Mouse (Mus musculus): ENCODE results near the gene Cmtm5. TPM values are rescaled to one million over a fixed set of nuclear protein-coding genes. Genes with fewer than 3 reads are reported as not detected.
"Not testable (repeated sequence)": the region's sequence is repeated elsewhere in the genome, so short reads cannot be mapped to it uniquely, and the experiment has no call there.

Gene Cmtm5
- polyA plus RNA-seq, 1 experiment from 2014 or later, result 5.5 TPM

- Histone ChIP-seq H3K27ac (replicated peaks) (no peak overlapping the region), H3K27me3 (no peaks in the 10 kb centered on the region), H3K4me2 (replicated peaks) (no peak overlapping the region), H3K36me3 (no peaks in the 10 kb centered on the region), H3K4me3 (no peak overlapping the region), H3K9me3 (no peaks in the 10 kb centered on the region), H3K9ac (replicated peaks) (no peak overlapping the region), H3K4me1 (no peaks in the 10 kb centered on the region)
- WGBS, result 82% methylated on average over 6 of the region's 6 CpGs
- ATAC-seq (replicated peaks), result no peak
Observed at GRCm38 (mm10) chr14:54965631-54966030, 29.6 kb downstream of the Cmtm5 start.

- H3K9ac ChIP-seq (replicated peaks), result no peak within 1 kb of the TSS
- H3K9me3 ChIP-seq, result no peaks in the 10 kb centered on the region
- no peaks in the 10 kb centered on the region for H3K4me1 ChIP-seq
- H3K27ac ChIP-seq (replicated peaks), result no peak within 1 kb of the TSS
- no peak within 1 kb of the TSS for H3K4me2 ChIP-seq (replicated peaks)
- no peaks in the 10 kb centered on the region for H3K27me3 ChIP-seq
- WGBS, result 78% methylated on average over 7 of the region's 7 CpGs
- H3K36me3 ChIP-seq, result no peaks in the 10 kb centered on the region
- no peak for ATAC-seq (replicated peaks)
- H3K4me3 ChIP-seq, result no peak within 1 kb of the TSS
Observed at GRCm38 (mm10) chr14:54966320-54966977, 30.4 kb downstream of the Cmtm5 start, which contains the start of gene Myh6. Gene Myh6, minus strand, starts transcription at chr14:54966927.

GRCm38 (mm10) chr14:54967874-54968273 lies 31.8 kb downstream of the Cmtm5 start:
- H3K9me3 ChIP-seq, result no peaks in the 10 kb centered on the region
- H3K4me2 ChIP-seq (replicated peaks), result no peak overlapping the region
- ATAC-seq (replicated peaks), result no peak
- no peaks in the 10 kb centered on the region for H3K4me1 ChIP-seq
- H3K27ac ChIP-seq (replicated peaks), result no peak overlapping the region
- H3K27me3 ChIP-seq, result no peaks in the 10 kb centered on the region
- H3K4me3 ChIP-seq, result no peak overlapping the region
- no peaks in the 10 kb centered on the region for H3K36me3 ChIP-seq
- 92% methylated on average over 3 of the region's 3 CpGs for WGBS
- H3K9ac ChIP-seq (replicated peaks), result no peak overlapping the region

DNA sequence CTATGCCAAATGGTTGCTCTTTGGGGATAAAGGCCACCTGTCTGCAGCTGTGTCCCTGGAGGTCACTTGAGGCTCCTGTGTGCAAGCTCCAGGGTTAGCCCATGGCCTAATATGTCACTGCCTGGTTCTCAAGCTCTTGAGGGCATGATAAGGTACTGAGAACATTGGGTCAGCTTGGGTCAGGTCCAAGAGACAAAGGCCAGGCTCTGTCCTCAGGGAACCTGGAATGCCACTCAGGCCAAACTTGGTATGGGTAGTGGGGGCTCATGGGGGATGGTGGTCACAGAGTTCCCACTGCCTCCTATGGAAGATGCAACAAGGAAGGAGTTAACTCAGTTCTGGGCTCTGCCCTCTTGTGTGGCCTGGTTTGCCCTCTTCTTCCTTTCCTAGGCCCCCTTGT lies 32.3 kb downstream of the Cmtm5 start:
- H3K36me3 ChIP-seq, result no peaks in the 10 kb centered on the region
- H3K4me2 ChIP-seq (replicated peaks), result no peak overlapping the region
- ATAC-seq (replicated peaks), result no peak
- no peaks in the 10 kb centered on the region for H3K9me3 ChIP-seq
- no peak overlapping the region for H3K9ac ChIP-seq (replicated peaks)
- no peaks in the 10 kb centered on the region for H3K27me3 ChIP-seq
- H3K27ac ChIP-seq (replicated peaks), result no peak overlapping the region
- H3K4me3 ChIP-seq, result no peak overlapping the region
- no peaks in the 10 kb centered on the region for H3K4me1 ChIP-seq

DNA sequence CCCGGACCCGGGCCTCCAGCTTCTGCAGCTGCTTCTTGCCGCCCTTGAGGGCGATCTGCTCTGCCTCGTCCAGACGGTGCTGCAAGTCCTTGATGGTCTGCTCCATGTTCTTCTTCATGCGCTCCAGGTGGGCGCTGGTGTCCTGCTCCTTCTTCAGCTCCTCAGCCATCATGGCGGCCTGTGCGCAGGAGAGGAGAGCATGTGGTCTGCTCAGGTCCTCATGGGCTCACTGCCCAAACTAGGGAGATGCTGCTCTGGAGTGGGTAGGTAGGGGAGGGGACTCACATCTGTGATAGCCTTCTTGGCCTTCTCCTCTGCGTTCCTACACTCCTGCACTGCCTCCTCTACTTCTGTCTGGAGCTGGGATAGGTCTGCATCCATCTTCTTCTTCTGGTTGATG lies 36.7 kb downstream of the Cmtm5 start:
- H3K4me2 ChIP-seq (replicated peaks); ATAC-seq (replicated peaks); H3K9ac ChIP-seq (replicated peaks); H3K27me3 ChIP-seq; H3K9me3 ChIP-seq; H3K4me3 ChIP-seq; H3K4me1 ChIP-seq; H3K36me3 ChIP-seq: not testable (repeated sequence)
- 96% methylated on average over 11 of the region's 11 CpGs for WGBS
- H3K27ac ChIP-seq (replicated peaks), result 0 out of 2 replicates have a peak overlapping the region, but pooled peaks have one; percentile 79

DNA sequence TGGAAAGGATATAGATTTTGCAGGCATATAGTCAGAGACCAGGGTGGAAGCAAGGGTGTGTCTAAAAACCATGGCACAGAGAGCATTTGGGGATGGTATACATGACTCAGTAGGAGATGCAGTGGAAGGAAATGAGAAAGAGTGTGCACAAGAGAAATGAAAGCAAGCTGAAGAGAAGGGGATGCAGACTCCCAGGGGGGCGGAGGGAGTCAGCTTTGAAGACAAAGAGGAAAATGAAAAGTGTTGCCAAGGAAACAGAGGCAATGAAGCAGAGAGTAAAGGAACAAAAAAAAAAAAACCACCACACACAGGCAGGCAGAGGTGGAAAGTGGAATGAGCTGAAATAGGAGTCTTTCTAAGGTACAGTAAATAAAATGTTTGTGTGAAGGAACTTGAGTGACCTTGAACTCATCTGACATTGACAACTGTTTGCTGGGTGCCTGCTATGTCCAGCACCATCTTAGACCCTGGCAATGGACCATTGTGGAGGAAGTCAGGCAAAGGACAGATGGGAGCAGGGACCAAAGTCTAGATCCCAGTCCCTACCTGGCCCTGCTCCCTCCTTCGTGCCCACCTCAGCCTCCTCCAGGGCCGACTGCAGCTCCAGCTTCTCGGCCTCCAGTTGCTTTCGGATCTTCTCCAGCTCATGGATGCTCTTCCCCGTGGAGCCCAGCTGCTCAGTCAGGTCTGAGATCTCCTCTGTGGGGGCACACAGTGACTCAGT lies 38.2 kb downstream of the Cmtm5 start:
- no peak overlapping the region for H3K4me2 ChIP-seq (replicated peaks)
- no peaks in the 10 kb centered on the region for H3K9me3 ChIP-seq
- WGBS, result 67% methylated on average over 6 of the region's 6 CpGs
- peaks cover 10% of the 10 kb centered on the region for H3K4me1 ChIP-seq
- no peaks in the 10 kb centered on the region for H3K27me3 ChIP-seq
- 0 out of 2 replicates have a peak overlapping the region, but pooled peaks have one; percentile 1 for H3K9ac ChIP-seq (replicated peaks)
- H3K4me3 ChIP-seq, result no peak overlapping the region
- H3K27ac ChIP-seq (replicated peaks), result peak overlapping the region; percentile 79
- ATAC-seq (replicated peaks), result peak; percentile 42; the same call in 1 of the 2 replicates
- H3K36me3 ChIP-seq, result no peaks in the 10 kb centered on the region

DNA sequence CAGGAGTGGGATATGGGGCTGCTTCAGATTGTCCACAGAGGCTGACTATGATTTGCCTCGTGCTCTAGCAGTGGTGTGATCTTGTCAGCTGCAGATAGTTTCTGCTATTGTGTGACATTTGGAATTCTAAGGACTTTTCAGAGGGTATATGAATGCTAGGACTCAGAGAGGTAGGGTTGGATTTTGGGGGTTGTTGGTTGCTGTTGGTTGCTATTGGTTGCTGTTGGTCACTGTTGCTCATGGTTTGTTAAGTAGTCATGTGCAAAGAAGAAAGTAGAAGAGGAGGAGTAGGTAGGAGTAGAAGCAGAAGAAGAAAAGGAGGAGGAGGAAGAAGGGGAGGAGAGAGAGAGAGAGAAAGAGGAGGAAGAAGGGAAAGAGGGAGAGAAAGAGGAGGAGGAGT lies 40.6 kb downstream of the Cmtm5 start, which contains the start of gene Gm17428:
Gene Gm17428, plus strand, starts transcription at position 301 of the 400 bp plus-strand sequence.
- Histone ChIP-seq H3K4me2 (replicated peaks) (no peak within 1 kb of the TSS), H3K36me3 (no peaks in the 10 kb centered on the region), H3K9ac (replicated peaks) (no peak within 1 kb of the TSS), H3K4me3 (no peak within 1 kb of the TSS), H3K9me3 (no peaks in the 10 kb centered on the region), H3K4me1 (peaks cover 10% of the 10 kb centered on the region), H3K27me3 (no peaks in the 10 kb centered on the region), H3K27ac (replicated peaks) (no peak within 1 kb of the TSS)
- no peak for ATAC-seq (replicated peaks)
- WGBS, result 75% methylated on average over 1 of the region's 1 CpGs

GRCm38 (mm10) chr14:54978664-54979063 lies 42.6 kb downstream of the Cmtm5 start:
- ATAC-seq (replicated peaks), result no peak
- WGBS, result 93% methylated on average over 8 of the region's 8 CpGs
- Histone ChIP-seq H3K4me1 (peaks cover 10% of the 10 kb centered on the region), H3K27ac (replicated peaks) (no peak overlapping the region), H3K9me3 (no peaks in the 10 kb centered on the region), H3K4me3 (no peak overlapping the region), H3K27me3 (no peaks in the 10 kb centered on the region), H3K4me2 (replicated peaks) (no peak overlapping the region), H3K9ac (replicated peaks) (no peak overlapping the region), H3K36me3 (no peaks in the 10 kb centered on the region)

DNA sequence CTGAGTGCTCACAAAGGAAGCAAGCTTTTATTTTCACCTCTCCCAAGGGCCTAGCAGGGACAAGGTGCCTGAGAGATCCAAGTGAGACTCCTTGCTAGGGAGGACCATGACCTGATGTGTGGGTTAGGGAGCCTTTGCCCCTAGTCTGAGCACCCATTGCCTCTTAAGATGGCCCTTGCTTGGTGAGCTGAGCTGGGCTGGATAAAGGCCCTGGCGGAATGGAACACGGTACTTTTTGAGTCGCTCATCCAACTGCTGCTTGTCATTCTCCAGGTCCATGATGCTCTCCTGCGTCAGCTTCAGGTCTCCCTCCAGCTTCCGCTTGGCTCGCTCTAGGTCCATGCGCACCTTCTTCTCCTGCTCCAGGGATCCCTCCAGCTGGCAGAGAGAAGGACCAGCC lies 45.9 kb downstream of the Cmtm5 start:
- H3K4me3 ChIP-seq, result no peak overlapping the region
- 97% methylated on average over 7 of the region's 7 CpGs for WGBS
- no peaks in the 10 kb centered on the region for H3K4me1 ChIP-seq
- H3K4me2 ChIP-seq (replicated peaks), result no peak overlapping the region
- no peak for ATAC-seq (replicated peaks)
- no peaks in the 10 kb centered on the region for H3K9me3 ChIP-seq
- no peaks in the 10 kb centered on the region for H3K27me3 ChIP-seq
- H3K27ac ChIP-seq (replicated peaks), result no peak overlapping the region
- H3K36me3 ChIP-seq, result no peaks in the 10 kb centered on the region
- no peak overlapping the region for H3K9ac ChIP-seq (replicated peaks)

GRCm38 (mm10) chr14:54988350-54988874 lies 52.4 kb downstream of the Cmtm5 start:
- not testable (repeated sequence) for H3K9ac ChIP-seq (replicated peaks); H3K9me3 ChIP-seq; H3K27ac ChIP-seq (replicated peaks); H3K4me3 ChIP-seq; H3K4me2 ChIP-seq (replicated peaks); H3K36me3 ChIP-seq; H3K4me1 ChIP-seq; ATAC-seq (replicated peaks); H3K27me3 ChIP-seq
- 93% methylated on average over 9 of the region's 9 CpGs for WGBS
